Mouse (Mus musculus) lung, embryonic 16.5 days (tissue): ENCODE data around the gene Scn8a. TPM values are rescaled to one million over a fixed set of nuclear protein-coding genes. Genes with fewer than 3 reads are reported as not detected.

Experiments used
- ATAC-seq: fragments of 200-750 bp; cut with Nextera tagmentation; 2 replicates; pipeline ENCODE4 v1.8.0; 2017; ENCODE audit warnings: low read depth, mild to moderate bottlenecking, moderate library complexity
- H3K27ac ChIP-seq: fragments of 300-500 bp; sonication (generic); 2 replicates; pipeline ENCODE4 v1.5.1; 2014; ENCODE audit warnings: mild to moderate bottlenecking, control low read depth, low read length
- H3K27me3 ChIP-seq: fragments of 300-500 bp; sonication (generic); 2 replicates; pipeline ENCODE4 v1.6.1; 2014; ENCODE audit warnings: low read depth, low read length, mixed read lengths; ENCODE audit not compliant: control insufficient read depth, insufficient read depth
- H3K36me3 ChIP-seq: fragments of 300-500 bp; sonication (generic); 2 replicates; pipeline ENCODE4 v1.6.1; 2014; ENCODE audit warnings: low read length; ENCODE audit not compliant: control insufficient read depth, insufficient read depth
- H3K4me1 ChIP-seq: fragments of 300-500 bp; sonication (generic); replicated peaks from 2 replicates; pipeline ENCODE4 v1.6.1; 2014; ENCODE audit warnings: low read length, mixed read lengths; ENCODE audit not compliant: control insufficient read depth, insufficient read depth
- H3K4me2 ChIP-seq: fragments of 300-500 bp; sonication (generic); 2 replicates; pipeline ENCODE4 v1.6.1; 2014; ENCODE audit warnings: low read depth, low read length, control low read depth
- H3K4me3 ChIP-seq: fragments of 300-500 bp; sonication (generic); 2 replicates; pipeline ENCODE4 v1.5.1; 2014; ENCODE audit warnings: mild to moderate bottlenecking, low read length, control low read depth
- H3K9ac ChIP-seq: fragments of 300-500 bp; sonication (generic); 2 replicates; pipeline ENCODE4 v1.6.1; 2014; ENCODE audit warnings: low read length, control low read depth
- H3K9me3 ChIP-seq: fragments of 300-500 bp; sonication (generic); 2 replicates; pipeline ENCODE4 v1.6.1; 2016; ENCODE audit warnings: low read length; ENCODE audit not compliant: control insufficient read depth
- WGBS: fragments of 180-500 bp; shearing (Covaris S2); extraction: QIAGEN DNeasy Blood & Tissue Kit; methylation state at CpG from one replicate; pipeline ENCODE4 v1.1.7; 2014; 5-methylcytosine and 5-hydroxymethylcytosine counted together
- polyA plus RNA-seq: library from polyadenylated mRNA; unstranded; fragments of >200 nt; fragmentation: Nextera tagmentation; extraction: Ambion mirVana; gene quantifications from 2 replicates; pipeline ENCODE4 v1.2.1, GENCODE M21; 2015

Gene Scn8a
- polyA plus RNA-seq, 1 experiment from 2014 or later = 1.4 TPM

GRCm38 (mm10) chr15:100954751-100955150 lies 85.1 kb downstream of the Scn8a start:
- Histone ChIP-seq H3K27ac (no peak overlapping the region), H3K27me3 (no peaks in the 10 kb centered on the region), H3K4me2 (no peak overlapping the region), H3K4me3 (no peak overlapping the region), H3K36me3 (no peaks in the 10 kb centered on the region), H3K9ac (no peak overlapping the region), H3K9me3 (no peaks in the 10 kb centered on the region), H3K4me1 (no peaks in the 10 kb centered on the region)
- WGBS = 69% methylated on average over 16 of the region's 16 CpGs
- no peak for ATAC-seq

- Histone ChIP-seq H3K4me3 (no peak overlapping the region), H3K9ac (no peak overlapping the region), H3K4me2 (no peak overlapping the region), H3K9me3 (no peaks in the 10 kb centered on the region), H3K36me3 (no peaks in the 10 kb centered on the region), H3K27me3 (no peaks in the 10 kb centered on the region), H3K4me1 (no peaks in the 10 kb centered on the region), H3K27ac (no peak overlapping the region)
- ATAC-seq = no peak
- 78% methylated on average over 6 of the region's 6 CpGs for WGBS
These were observed 91.3 kb downstream of the Scn8a start for GRCm38 (mm10) chr15:100960958-100961357.

- WGBS = 61% methylated on average over 4 of the region's 4 CpGs
- no peak overlapping the region for H3K4me2 ChIP-seq
- H3K27ac ChIP-seq = no peak overlapping the region
- no peak overlapping the region for H3K9ac ChIP-seq
- H3K9me3 ChIP-seq = no peaks in the 10 kb centered on the region
- H3K36me3 ChIP-seq = no peaks in the 10 kb centered on the region
- H3K4me1 ChIP-seq = no peaks in the 10 kb centered on the region
- no peaks in the 10 kb centered on the region for H3K27me3 ChIP-seq
- no peak for ATAC-seq
- H3K4me3 ChIP-seq = no peak overlapping the region
These were observed 91.9 kb downstream of the Scn8a start for GRCm38 (mm10) chr15:100961561-100961960.

- 78% methylated on average over 11 of the region's 11 CpGs for WGBS
- Histone ChIP-seq H3K4me3 (no peak overlapping the region), H3K9ac (no peak overlapping the region), H3K9me3 (no peaks in the 10 kb centered on the region), H3K27ac (no peak overlapping the region), H3K36me3 (no peaks in the 10 kb centered on the region), H3K4me1 (no peaks in the 10 kb centered on the region), H3K27me3 (no peaks in the 10 kb centered on the region), H3K4me2 (no peak overlapping the region)
- no peak for ATAC-seq
These were observed 101.8 kb downstream of the Scn8a start for GRCm38 (mm10) chr15:100971443-100971842.

GRCm38 (mm10) chr15:100972795-100973194 lies 103.1 kb downstream of the Scn8a start:
- 31% methylated on average over 11 of the region's 11 CpGs for WGBS
- H3K9me3 ChIP-seq = no peaks in the 10 kb centered on the region
- H3K4me1 ChIP-seq = no peaks in the 10 kb centered on the region
- no peaks in the 10 kb centered on the region for H3K27me3 ChIP-seq
- H3K4me2 ChIP-seq = no peak overlapping the region
- H3K4me3 ChIP-seq = no peak overlapping the region
- H3K27ac ChIP-seq = no peak overlapping the region
- H3K9ac ChIP-seq = no peak overlapping the region
- ATAC-seq = peak; percentile 52; the same call in 1 of the 2 replicates
- no peaks in the 10 kb centered on the region for H3K36me3 ChIP-seq

- Histone ChIP-seq H3K9me3 (no peaks in the 10 kb centered on the region), H3K9ac (no peak overlapping the region), H3K4me3 (no peak overlapping the region), H3K27me3 (no peaks in the 10 kb centered on the region), H3K36me3 (no peaks in the 10 kb centered on the region), H3K4me2 (no peak overlapping the region), H3K27ac (no peak overlapping the region), H3K4me1 (no peaks in the 10 kb centered on the region)
- no peak for ATAC-seq
- 43% methylated on average over 1 of the region's 1 CpGs for WGBS
These were observed 105.0 kb downstream of the Scn8a start for GRCm38 (mm10) chr15:100974679-100975078.

GRCm38 (mm10) chr15:100983427-100984153 lies 113.9 kb downstream of the Scn8a start:
- peak; percentile 75 for ATAC-seq

GRCm38 (mm10) chr15:100984154-100984893 lies 114.7 kb downstream of the Scn8a start:
- peak overlapping the region; percentile 92 for H3K4me2 ChIP-seq
- H3K4me3 ChIP-seq = peak overlapping the region; percentile 60
- H3K27me3 ChIP-seq = peaks cover 18% of the 10 kb centered on the region
- no peak for ATAC-seq
- H3K27ac ChIP-seq = no peak overlapping the region
- peaks cover 4% of the 10 kb centered on the region; the same call in 1 of the 2 replicates for H3K4me1 ChIP-seq
- no peaks in the 10 kb centered on the region for H3K9me3 ChIP-seq
- 22% methylated on average over 12 of the region's 12 CpGs for WGBS
- peak overlapping the region; percentile 56; the same call in 1 of the 2 replicates for H3K9ac ChIP-seq
- H3K36me3 ChIP-seq = no peaks in the 10 kb centered on the region

More at GRCm38 (mm10) chr15:100983427-100984153, 113.9 kb downstream of the Scn8a start:
- peak overlapping the region; percentile 56 for H3K9ac ChIP-seq
- peaks cover 4% of the 10 kb centered on the region; the same call in 1 of the 2 replicates for H3K4me1 ChIP-seq
- H3K4me3 ChIP-seq = peak overlapping the region; percentile 60
- peaks cover 18% of the 10 kb centered on the region for H3K27me3 ChIP-seq
- H3K36me3 ChIP-seq = no peaks in the 10 kb centered on the region
- WGBS = under 1% methylated on average over 45 of the region's 46 CpGs
- H3K4me2 ChIP-seq = peak overlapping the region; percentile 92
- H3K9me3 ChIP-seq = no peaks in the 10 kb centered on the region
- H3K27ac ChIP-seq = no peak overlapping the region

GRCm38 (mm10) chr15:100986479-100986878 lies 116.8 kb downstream of the Scn8a start:
- H3K9ac ChIP-seq = no peak overlapping the region
- 83% methylated on average over 10 of the region's 10 CpGs for WGBS
- ATAC-seq = no peak

More at GRCm38 (mm10) chr15:100986479-100986878, 116.8 kb downstream of the Scn8a start:
- no peak overlapping the region for H3K4me3 ChIP-seq
- H3K9me3 ChIP-seq = no peaks in the 10 kb centered on the region
- peaks cover 18% of the 10 kb centered on the region for H3K27me3 ChIP-seq
- H3K36me3 ChIP-seq = no peaks in the 10 kb centered on the region
- no peak overlapping the region for H3K27ac ChIP-seq
- peaks cover 4% of the 10 kb centered on the region; the same call in 1 of the 2 replicates for H3K4me1 ChIP-seq
- no peak overlapping the region for H3K4me2 ChIP-seq
